Mouse (Mus musculus) myocyte (in vitro differentiated cells): ENCODE results near the gene Faap100.

Experiments used
- CEBPB ChIP-seq: IDR thresholded peaks from 2 replicates; pipeline ENCODE4 v1.6.1; 2011; ENCODE audit warnings: mild to moderate bottlenecking, moderate library complexity; ENCODE audit not compliant: poor library complexity, insufficient read depth, severe bottlenecking
- E2F4 ChIP-seq: IDR thresholded peaks from one replicate; pipeline ENCODE4 v1.6.1; 2011; ENCODE audit warnings: mild to moderate bottlenecking, control low read depth, moderate library complexity; ENCODE audit not compliant: insufficient read depth
- MAX ChIP-seq: IDR thresholded peaks from one replicate; pipeline ENCODE4 v1.6.1; 2011; ENCODE audit warnings: low read depth, mild to moderate bottlenecking, control low read depth
- MYOD1 ChIP-seq, 3 experiments: IDR thresholded peaks; one replicate each; pipeline ENCODE4 v1.6.1; 2011; ENCODE audit warnings: control low read depth in 2 of 3, low read depth in 2 of 3, mild to moderate bottlenecking in 2 of 3, moderate library complexity in 1 of 3; ENCODE audit not compliant: insufficient read length in 2 of 3, control insufficient read depth in 1 of 3
- MYOG ChIP-seq, 3 experiments: IDR thresholded peaks; one replicate each; pipeline ENCODE4 v1.6.1; 2011; ENCODE audit warnings: control low read depth in 2 of 3, low read depth in 2 of 3, mild to moderate bottlenecking in 2 of 3; ENCODE audit not compliant: insufficient read length in 2 of 3, control insufficient read depth in 1 of 3, insufficient read depth in 1 of 3
- POLR2A ChIP-seq: IDR thresholded peaks from one replicate; pipeline ENCODE4 v1.6.1; 2011; ENCODE audit warnings: low read depth, mild to moderate bottlenecking, control low read depth, moderate library complexity; ENCODE audit not compliant: insufficient read length
- POLR2AphosphoS2 ChIP-seq: IDR thresholded peaks from one replicate; pipeline ENCODE4 v1.6.1; 2011; ENCODE audit warnings: low read depth, control low read depth; ENCODE audit not compliant: insufficient read length
- REST ChIP-seq: IDR thresholded peaks from one replicate; pipeline ENCODE4 v1.6.1; 2011; ENCODE audit warnings: mild to moderate bottlenecking, control low read depth, moderate library complexity; ENCODE audit not compliant: insufficient read depth, insufficient read length
- SRF ChIP-seq: IDR thresholded peaks from one replicate; pipeline ENCODE4 v1.6.1; 2011; ENCODE audit warnings: low read depth; ENCODE audit not compliant: control insufficient read depth, insufficient read length
- TCF12 ChIP-seq: IDR thresholded peaks from one replicate; pipeline ENCODE4 v1.6.1; 2011; ENCODE audit warnings: mild to moderate bottlenecking, control low read depth; ENCODE audit not compliant: poor library complexity, insufficient read depth, severe bottlenecking
- TCF3 ChIP-seq: IDR thresholded peaks from one replicate; pipeline ENCODE4 v1.6.1; 2011; ENCODE audit warnings: low read depth, control low read depth; ENCODE audit not compliant: insufficient read length
- USF1 ChIP-seq: IDR thresholded peaks from one replicate; pipeline ENCODE4 v1.6.1; 2011; ENCODE audit warnings: low read depth, mild to moderate bottlenecking, control low read depth, moderate library complexity

DNA sequence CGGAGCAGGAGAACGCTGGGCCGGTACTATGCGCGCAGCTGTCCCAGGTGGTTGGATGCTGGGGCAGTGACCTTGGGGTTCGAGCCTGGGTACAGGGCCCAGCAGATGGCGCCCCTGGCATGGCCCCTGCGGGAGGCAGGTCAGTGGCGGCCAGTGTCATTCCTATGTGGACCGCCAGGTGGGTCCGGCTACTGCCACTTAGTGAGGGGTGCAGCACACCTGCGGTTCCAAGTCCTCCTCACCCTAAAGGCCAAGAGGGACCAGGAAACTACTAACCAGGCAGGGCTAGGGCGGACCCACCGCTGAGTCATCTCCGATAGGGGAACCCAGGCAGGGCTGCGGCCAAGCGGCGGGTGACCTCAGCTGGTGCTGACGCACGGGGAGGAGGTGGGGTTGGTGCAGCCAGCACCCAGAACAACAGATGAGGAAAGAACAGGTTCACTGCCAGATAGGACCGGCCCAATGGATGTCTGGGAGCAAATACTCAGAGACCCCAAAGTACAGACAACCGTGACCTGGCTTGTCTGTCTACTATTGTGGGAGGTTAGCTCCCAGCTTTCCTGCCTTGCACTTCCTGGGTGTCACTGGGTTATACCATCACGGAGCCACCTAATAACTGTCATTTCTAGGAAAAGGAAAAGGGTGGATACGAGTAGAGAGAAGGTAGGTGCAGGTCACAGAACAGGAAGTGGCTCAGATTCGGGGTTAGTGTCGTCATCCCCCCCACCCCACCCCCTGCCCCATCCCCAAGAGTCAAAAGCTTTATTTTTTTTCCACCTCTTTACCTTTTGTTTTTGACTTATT is 24.9 kb downstream of the Faap100 start:
- TF ChIP-seq MAX (no peak), POLR2A (peak; percentile 35), CEBPB (no peak), SRF (no peak), TCF12 (peak; percentile 26), USF1 (no peak), TCF3 (peak; percentile 44), MYOG (IDR thresholded peaks at IDR 0.05; ENCODE audit: control insufficient read depth in 1 of 3, insufficient read depth in 1 of 3, insufficient read length in 2 of 3, low read depth in 2 of 3) (peak in 2 of 3 experiments; percentile 9 to 68), POLR2AphosphoS2 (peak; percentile 63), E2F4 (no peak), MYOD1 (IDR thresholded peaks at IDR 0.05; ENCODE audit: control insufficient read depth in 1 of 3, insufficient read length in 2 of 3, low read depth in 2 of 3) (peak in 2 of 3 experiments; percentile 26 to 82), REST (no peak)
